Mouse (Mus musculus) hindbrain, embryonic 11.5 days (tissue): ENCODE results near the gene Olfr543. TPM values are rescaled to one million over a fixed set of nuclear protein-coding genes. Genes with fewer than 3 reads are reported as not detected.

ENCODE experiments used
- ATAC-seq: fragments of 200-750 bp; cut with Nextera tagmentation; 2 replicates; pipeline ENCODE4 v1.8.0; 2017; ENCODE audit warnings: mild to moderate bottlenecking, moderate TSS enrichment, moderate library complexity; ENCODE audit not compliant: low FRiP score
- DNase-seq: peaks from one replicate; pipeline ENCODE4 v3.0.0-alpha.2; 2015; ENCODE audit warnings: low spot score
- H3K27ac ChIP-seq: fragments of 300-500 bp; sonication (generic); 2 replicates; pipeline ENCODE4 v1.5.1; 2014; ENCODE audit warnings: mild to moderate bottlenecking, low read depth, low read length
- H3K27me3 ChIP-seq: fragments of 300-500 bp; sonication (generic); 2 replicates; pipeline ENCODE4 v1.6.1; 2014; ENCODE audit warnings: mild to moderate bottlenecking, low read length, moderate library complexity, mixed read lengths; ENCODE audit not compliant: control insufficient read depth, insufficient read depth
- H3K36me3 ChIP-seq: fragments of 300-500 bp; sonication (generic); 2 replicates; pipeline ENCODE4 v1.6.1; 2014; ENCODE audit warnings: mild to moderate bottlenecking, low read length, moderate library complexity, mixed read lengths; ENCODE audit not compliant: control insufficient read depth, insufficient read depth
- H3K4me1 ChIP-seq: fragments of 300-500 bp; sonication (generic); replicated peaks from 2 replicates; pipeline ENCODE4 v1.6.1; 2014; ENCODE audit warnings: low read length, mixed read lengths; ENCODE audit not compliant: control insufficient read depth, insufficient read depth
- H3K4me2 ChIP-seq: fragments of 300-500 bp; sonication (generic); replicated peaks from 2 replicates; pipeline ENCODE4 v1.6.1; 2014; ENCODE audit warnings: mild to moderate bottlenecking, low read depth, low read length
- H3K4me3 ChIP-seq: fragments of 300-500 bp; sonication (generic); 2 replicates; pipeline ENCODE4 v1.5.1; 2014; ENCODE audit warnings: low read depth, low read length
- H3K9ac ChIP-seq: fragments of 300-500 bp; sonication (generic); 2 replicates; pipeline ENCODE4 v1.6.1; 2014; ENCODE audit warnings: low read depth, low read length
- H3K9me3 ChIP-seq: fragments of 300-500 bp; sonication (generic); 2 replicates; pipeline ENCODE4 v1.6.1; 2016; ENCODE audit warnings: low read length; ENCODE audit not compliant: control insufficient read depth
- WGBS: fragments of 180-500 bp; shearing (Covaris S2); extraction: QIAGEN DNeasy Blood & Tissue Kit; methylation state at CpG from one replicate; pipeline ENCODE4 v1.1.7; 2014; 5-methylcytosine and 5-hydroxymethylcytosine counted together
- polyA plus RNA-seq: library from polyadenylated mRNA; unstranded; fragments of >200 nt; fragmentation: Nextera tagmentation; extraction: Ambion mirVana; gene quantifications from 2 replicates; pipeline ENCODE4 v1.2.1, GENCODE M21; 2014

The Olfr543 gene
- polyA plus RNA-seq, 1 experiment from 2014 or later: 1.1 TPM

DNA sequence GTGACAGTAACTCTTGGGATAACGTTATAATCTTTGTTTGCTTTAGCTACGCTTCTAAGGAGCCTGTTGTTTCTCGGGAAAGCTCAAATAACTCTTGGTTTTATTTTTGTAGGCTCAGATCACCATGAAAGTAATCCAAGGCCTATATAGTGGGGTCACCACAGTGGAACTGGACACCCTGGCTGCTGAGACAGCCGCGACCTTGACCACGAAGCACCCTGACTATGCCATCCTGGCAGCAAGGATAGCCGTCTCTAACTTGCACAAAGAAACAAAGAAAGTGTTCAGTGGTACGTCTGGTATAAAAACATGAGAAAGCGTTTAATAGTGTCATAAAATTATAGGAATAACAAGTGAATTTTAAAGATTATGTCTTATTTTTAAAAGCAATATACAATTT lies 35.0 kb downstream of the Olfr543 start:
- WGBS: 90% methylated on average over 9 of the region's 9 CpGs
- no peaks in the 10 kb centered on the region for H3K9me3 ChIP-seq
- 0 out of 2 replicates have a peak, but pooled peaks cover 6% of the 10 kb centered on the region for H3K36me3 ChIP-seq
- DNase-seq (no peak), ATAC-seq (no peak)
- no peak overlapping the region for H3K4me3 ChIP-seq
- H3K4me2 ChIP-seq: no peak overlapping the region
- H3K4me1 ChIP-seq: peaks cover 4% of the 10 kb centered on the region; the same call in 1 of the 2 replicates
- no peaks in the 10 kb centered on the region for H3K27me3 ChIP-seq
- H3K27ac ChIP-seq: no peak overlapping the region
- no peak overlapping the region for H3K9ac ChIP-seq

DNA sequence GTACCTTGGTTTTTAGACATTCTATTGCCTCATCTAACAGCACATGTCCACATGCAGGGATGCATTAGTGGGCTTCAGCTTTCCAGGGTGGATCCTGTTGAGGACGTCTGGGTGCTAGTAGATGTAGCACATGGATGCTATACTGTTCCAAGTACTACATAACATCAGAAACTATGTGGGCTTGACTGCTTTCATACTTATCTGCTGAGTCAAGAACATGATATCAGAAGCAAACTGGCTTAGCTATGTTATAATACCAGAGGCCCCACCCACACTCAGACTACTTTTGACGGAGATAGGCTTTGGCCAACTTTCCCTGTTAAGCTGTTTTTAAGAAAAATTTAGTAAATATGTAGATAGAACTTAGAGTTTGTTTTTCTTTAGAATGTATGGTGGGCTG lies 37.2 kb downstream of the Olfr543 start:
- H3K9ac ChIP-seq: no peak overlapping the region
- DNase-seq: no peak
- H3K4me3 ChIP-seq: no peak overlapping the region
- WGBS: 90% methylated on average over 2 of the region's 2 CpGs
- no peaks in the 10 kb centered on the region for H3K27me3 ChIP-seq
- H3K9me3 ChIP-seq: no peaks in the 10 kb centered on the region
- H3K27ac ChIP-seq: no peak overlapping the region
- H3K36me3 ChIP-seq: 0 out of 2 replicates have a peak, but pooled peaks cover 6% of the 10 kb centered on the region
- H3K4me2 ChIP-seq: no peak overlapping the region
- ATAC-seq: no peak
- H3K4me1 ChIP-seq: peaks cover 4% of the 10 kb centered on the region; the same call in 1 of the 2 replicates

DNA sequence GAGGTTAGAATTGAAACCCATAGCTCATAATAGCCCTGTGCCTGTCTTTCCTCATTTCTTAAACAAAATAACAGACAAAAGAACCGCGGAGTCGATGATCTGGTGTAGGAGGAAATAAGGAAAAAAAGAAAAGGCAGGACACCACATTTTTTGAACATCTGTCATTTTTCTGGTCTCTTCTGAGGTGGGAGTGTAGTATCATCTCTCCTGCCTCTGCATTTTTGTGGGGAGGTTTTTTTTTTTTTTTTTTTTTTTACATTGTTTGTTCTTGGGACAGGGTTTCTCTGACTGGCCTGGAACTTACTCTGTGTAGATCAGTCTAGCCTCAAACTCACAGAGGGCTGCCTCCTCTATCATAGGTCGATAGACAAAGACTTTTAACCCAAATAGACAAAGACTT lies 39.0 kb downstream of the Olfr543 start:
- ATAC-seq (no peak), DNase-seq (no peak)
- Histone ChIP-seq H3K4me3 (peak overlapping the region; percentile 76), H3K4me2 (peak overlapping the region; percentile 63), H3K36me3 (0 out of 2 replicates have a peak, but pooled peaks cover 4% of the 10 kb centered on the region), H3K27me3 (no peaks in the 10 kb centered on the region), H3K9ac (peak overlapping the region; percentile 73), H3K27ac (0 out of 2 replicates have a peak overlapping the region, but pooled peaks have one; percentile 76), H3K9me3 (no peaks in the 10 kb centered on the region), H3K4me1 (peaks cover 4% of the 10 kb centered on the region; the same call in 1 of the 2 replicates)
- 1% methylated on average over 4 of the region's 4 CpGs for WGBS

DNA sequence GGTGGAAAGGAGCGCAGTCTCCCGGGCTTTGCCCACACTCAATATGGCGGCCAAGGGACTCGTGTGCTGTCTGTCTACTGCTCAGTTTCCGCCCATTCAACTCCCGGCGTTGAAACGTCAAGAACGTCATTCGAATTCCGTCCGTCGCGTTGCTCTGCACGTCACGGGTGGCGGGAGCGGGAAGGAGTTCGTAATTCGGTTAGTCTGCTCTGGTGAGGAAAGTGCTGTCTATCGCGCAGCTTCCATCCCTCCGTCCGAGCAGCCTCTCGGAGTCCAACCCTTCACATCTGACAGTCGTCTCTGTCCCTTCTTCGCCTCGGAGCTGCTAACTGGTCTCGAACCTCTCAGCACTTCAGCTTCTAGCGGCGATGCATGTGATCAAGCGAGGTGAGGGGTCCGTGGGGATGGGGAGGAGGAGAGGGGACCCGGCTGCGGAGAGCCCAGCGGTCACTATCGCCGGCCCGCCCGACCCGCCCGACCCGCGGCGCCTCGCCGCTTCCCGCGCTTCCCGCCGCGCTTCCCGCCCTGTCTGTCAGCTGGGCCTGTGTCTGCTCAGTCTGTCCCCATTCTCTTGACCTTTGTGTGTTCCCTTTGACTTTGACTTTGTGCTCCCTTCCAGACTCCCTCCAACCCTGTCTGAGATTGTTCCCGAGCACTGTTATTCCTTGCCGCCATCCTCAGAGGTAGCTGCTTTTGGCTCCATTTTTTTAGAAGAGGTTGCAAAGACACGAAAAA lies 39.7 kb downstream of the Olfr543 start, which contains the start of gene Rrm1:
TSS of gene Rrm1 (plus strand) at position 39 of the 735 bp plus-strand sequence.
- Histone ChIP-seq H3K4me3 (peak within 1 kb of the TSS; percentile 76), H3K36me3 (0 out of 2 replicates have a peak, but pooled peaks cover 4% of the 10 kb centered on the region), H3K9ac (peak within 1 kb of the TSS; percentile 73), H3K9me3 (no peaks in the 10 kb centered on the region), H3K4me2 (peak within 1 kb of the TSS; percentile 63), H3K27me3 (no peaks in the 10 kb centered on the region), H3K4me1 (peaks cover 4% of the 10 kb centered on the region; the same call in 1 of the 2 replicates), H3K27ac (peak within 1 kb of the TSS; percentile 76)
- peak; percentile 96 for DNase-seq
- under 1% methylated on average over 56 of the region's 56 CpGs for WGBS
- peak; percentile 98 for ATAC-seq

DNA sequence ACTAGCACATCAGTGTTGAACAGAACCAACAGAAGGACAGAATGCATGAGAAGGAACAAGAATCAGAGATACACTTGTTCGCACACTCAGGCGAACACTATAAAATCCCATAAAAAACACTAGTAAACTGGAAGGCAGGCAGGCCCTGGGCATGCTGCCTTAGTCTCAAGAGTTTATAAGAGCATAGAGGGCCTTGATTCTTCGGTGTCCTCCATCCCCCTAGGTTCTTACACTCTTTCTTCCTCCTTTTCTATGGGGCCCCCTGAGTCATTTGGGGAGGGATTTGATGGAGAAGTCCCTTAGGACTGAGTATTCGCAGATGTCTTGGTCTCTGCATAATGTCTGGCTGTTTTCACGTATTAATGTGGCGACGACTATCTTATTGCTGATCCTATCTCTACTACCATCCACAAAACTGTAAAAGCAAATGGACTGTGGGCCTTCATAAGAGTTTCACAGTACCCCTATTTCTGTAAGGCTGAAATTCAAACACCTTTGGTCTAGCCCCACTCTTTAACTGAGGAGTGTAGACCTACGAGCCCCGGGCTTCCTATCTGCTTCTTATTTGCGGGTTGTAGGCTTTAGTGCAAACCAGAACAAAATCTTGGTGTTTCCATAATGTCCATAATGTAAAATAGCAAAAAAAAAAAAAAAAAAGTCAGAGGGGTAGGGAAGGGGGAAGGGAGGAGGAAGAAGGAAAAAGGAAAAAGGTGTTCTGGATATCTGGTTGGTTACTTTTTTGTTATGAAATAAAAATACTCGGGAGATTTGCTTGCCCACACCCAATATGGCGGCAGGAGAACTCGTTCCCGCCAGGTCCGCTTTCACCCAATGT lies 40.4 kb downstream of the Olfr543 start:
- ATAC-seq: peak; percentile 20; the same call in 1 of the 2 replicates
- Histone ChIP-seq H3K27ac (no peak overlapping the region), H3K36me3 (0 out of 2 replicates have a peak, but pooled peaks cover 2% of the 10 kb centered on the region), H3K4me3 (peak overlapping the region; percentile 76), H3K9me3 (no peaks in the 10 kb centered on the region), H3K9ac (no peak overlapping the region), H3K27me3 (no peaks in the 10 kb centered on the region), H3K4me2 (no peak overlapping the region), H3K4me1 (peaks cover 4% of the 10 kb centered on the region; the same call in 1 of the 2 replicates)
- DNase-seq: peak; percentile 35
- WGBS: 55% methylated on average over 15 of the region's 15 CpGs

DNA sequence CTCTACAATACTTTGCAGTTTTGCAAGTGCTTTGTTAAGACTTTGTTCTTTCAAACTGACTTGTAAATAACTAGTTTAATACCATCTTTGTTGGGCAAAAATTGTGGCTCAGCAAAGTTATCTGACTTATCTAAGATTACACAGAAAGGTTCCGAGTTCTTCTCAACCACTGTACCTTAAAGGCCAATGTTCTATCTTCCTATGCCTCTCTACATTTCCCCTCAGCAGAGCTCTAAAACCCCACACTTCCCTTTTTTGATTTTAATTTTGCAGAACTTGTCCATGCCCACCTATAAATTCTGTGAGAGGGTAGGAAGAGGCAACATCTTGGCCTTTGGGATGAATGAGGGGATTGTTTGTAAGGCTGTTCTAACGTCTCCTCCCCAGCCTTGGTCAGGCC lies 47.1 kb downstream of the Olfr543 start:
- H3K4me3 ChIP-seq: no peak overlapping the region
- WGBS: 86% methylated on average over 2 of the region's 2 CpGs
- DNase-seq (no peak), ATAC-seq (no peak)
- H3K27me3 ChIP-seq: no peaks in the 10 kb centered on the region
- H3K36me3 ChIP-seq: no peaks in the 10 kb centered on the region
- no peak overlapping the region for H3K4me2 ChIP-seq
- no peaks in the 10 kb centered on the region for H3K4me1 ChIP-seq
- H3K27ac ChIP-seq: no peak overlapping the region
- H3K9me3 ChIP-seq: no peaks in the 10 kb centered on the region
- H3K9ac ChIP-seq: no peak overlapping the region

Other genes with a start within 250 kb of the Olfr543 start
- gene Rhog, start 225.6 kb downstream of the Olfr543 start, polyA plus RNA-seq: 35.3 and 35.5 TPM in 2 replicates
- gene Stim1, start 213.9 kb downstream of the Olfr543 start, polyA plus RNA-seq: 9.3 and 10.3 TPM in 2 replicates
- 189 and 213 TPM in 2 replicates for gene Rrm1, start 40.0 kb downstream of the Olfr543 start, polyA plus RNA-seq
- gene Olfr544, start 6.6 kb upstream of the Olfr543 start, polyA plus RNA-seq: 0.08 and 0.23 TPM in 2 replicates
- not detected in 2 replicates for gene Olfr545, start 17.9 kb upstream of the Olfr543 start, polyA plus RNA-seq
- gene Olfr547, start 53.1 kb upstream of the Olfr543 start, polyA plus RNA-seq: not detected in 2 replicates
- gene Olfr548-ps1, start 59.2 kb upstream of the Olfr543 start, polyA plus RNA-seq: not detected in 2 replicates
- not detected in 2 replicates for gene Olfr549, start 68.2 kb upstream of the Olfr543 start, polyA plus RNA-seq
- 0.32 and 1.1 TPM in 2 replicates for gene Trim21, start 83.8 kb upstream of the Olfr543 start, polyA plus RNA-seq
- gene Olfr550, start 89.8 kb upstream of the Olfr543 start, polyA plus RNA-seq: not detected in 2 replicates
- gene Olfr551, start 110.2 kb upstream of the Olfr543 start, polyA plus RNA-seq: not detected in 2 replicates
- not detected in 2 replicates for gene Olfr552, start 116.1 kb upstream of the Olfr543 start, polyA plus RNA-seq
- not detected in 2 replicates for gene Olfr553, start 136.5 kb upstream of the Olfr543 start, polyA plus RNA-seq
- gene Olfr554, start 156.8 kb upstream of the Olfr543 start, polyA plus RNA-seq: not detected in 2 replicates
- gene Olfr555, start 177.1 kb upstream of the Olfr543 start, polyA plus RNA-seq: not detected in 2 replicates
- gene Olfr556, start 183.2 kb upstream of the Olfr543 start, polyA plus RNA-seq: not detected in 2 replicates
- gene Trim68, start 205.6 kb upstream of the Olfr543 start, polyA plus RNA-seq: 9.3 and 9.5 TPM in 2 replicates
- not detected in 2 replicates for gene Olfr557, start 214.2 kb upstream of the Olfr543 start, polyA plus RNA-seq
- 0.15 TPM in 1 of 2 replicates, not detected in the other for gene Olfr558, start 220.5 kb upstream of the Olfr543 start, polyA plus RNA-seq
- gene Olfr33, start 237.4 kb upstream of the Olfr543 start, polyA plus RNA-seq: not detected in 2 replicates
- gene Olfr559, start 245.8 kb upstream of the Olfr543 start, polyA plus RNA-seq: not detected in 2 replicates